Mouse (Mus musculus) megakaryocyte, embryonic 14.5 days (primary cell): ENCODE measurements around the gene Zmym4.

Experiments
- FLI1 ChIP-seq: IDR thresholded peaks from 2 replicates; pipeline ENCODE4 v1.6.1; 2012; ENCODE audit warnings: low read length, inconsistent platforms, mixed read lengths
- GATA1 ChIP-seq: IDR thresholded peaks from 3 replicates; pipeline ENCODE4 v1.6.1; 2012; ENCODE audit warnings: mixed read lengths, low read length, inconsistent platforms, borderline replicate concordance

DNA sequence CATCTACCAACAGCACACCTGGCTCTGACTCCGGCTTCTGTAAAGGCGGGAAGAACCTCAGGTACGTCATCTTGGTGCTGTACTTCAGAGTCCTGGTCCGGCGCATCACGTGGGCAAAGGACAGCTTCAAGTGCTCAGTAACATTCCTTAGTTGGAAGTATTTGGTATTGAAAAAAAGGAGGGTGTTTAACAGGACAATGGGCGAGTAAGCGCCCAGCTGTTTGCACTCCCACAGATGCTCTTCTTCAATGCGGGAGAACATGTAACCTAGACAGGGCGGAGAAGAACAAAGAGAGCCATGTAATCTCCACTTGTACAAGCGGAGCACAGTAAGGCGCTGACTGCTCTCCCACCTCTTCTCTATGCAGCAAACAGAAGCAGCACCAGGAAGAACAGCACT lies 99.2 kb downstream of the Zmym4 start:
- TF ChIP-seq GATA1 (no peak), FLI1 (no peak)
